Mouse (Mus musculus) limb, embryonic 12.5 days (tissue): Measurements from ENCODE around the gene Gm30191. TPM values are rescaled to one million over a fixed set of nuclear protein-coding genes. Genes with fewer than 3 reads are reported as not detected.
"Not testable (repeated sequence)": the region's sequence is repeated elsewhere in the genome, so short reads cannot be mapped to it uniquely, and the experiment has no call there.

Experiments used
- ATAC-seq: fragments of 200-750 bp; cut with Nextera tagmentation; 2 replicates; pipeline ENCODE4 v1.8.0; 2017; ENCODE audit warnings: low read depth, moderate TSS enrichment; ENCODE audit not compliant: insufficient number of reproducible peaks, insufficient read depth, low FRiP score, low TSS enrichment
- H3K27ac ChIP-seq: fragments of 300-500 bp; sonication (generic); 2 replicates; pipeline ENCODE4 v1.5.1; 2016; ENCODE audit warnings: mild to moderate bottlenecking, moderate library complexity
- H3K27me3 ChIP-seq: fragments of 300-500 bp; sonication (generic); 2 replicates; pipeline ENCODE4 v1.6.1; 2016; ENCODE audit warnings: mild to moderate bottlenecking, moderate library complexity
- H3K36me3 ChIP-seq: fragments of 300-500 bp; sonication (generic); 2 replicates; pipeline ENCODE4 v1.6.1; 2016; ENCODE audit warnings: mild to moderate bottlenecking, moderate library complexity
- H3K4me1 ChIP-seq: fragments of 300-500 bp; sonication (generic); replicated peaks from 2 replicates; pipeline ENCODE4 v1.6.1; 2016
- H3K4me2 ChIP-seq: fragments of 300-500 bp; sonication (generic); 2 replicates; pipeline ENCODE4 v1.6.1; 2016; ENCODE audit warnings: mild to moderate bottlenecking, moderate library complexity
- H3K4me3 ChIP-seq: fragments of 300-500 bp; sonication (generic); replicated peaks from 2 replicates; pipeline ENCODE4 v1.5.1; 2016; ENCODE audit warnings: mild to moderate bottlenecking
- H3K9ac ChIP-seq: fragments of 300-500 bp; sonication (generic); replicated peaks from 2 replicates; pipeline ENCODE4 v1.6.1; 2016; ENCODE audit warnings: mild to moderate bottlenecking, moderate library complexity
- H3K9me3 ChIP-seq: fragments of 300-500 bp; sonication (generic); 2 replicates; pipeline ENCODE4 v1.6.1; 2016; ENCODE audit warnings: mild to moderate bottlenecking, moderate library complexity
- WGBS: fragments of 180-500 bp; shearing (Covaris S2); methylation state at CpG from one replicate; pipeline ENCODE4 v1.1.7; 2016; 5-methylcytosine and 5-hydroxymethylcytosine counted together
- polyA plus RNA-seq: library from polyadenylated mRNA; unstranded; fragments of >200 nt; fragmentation: Nextera tagmentation; extraction: Ambion mirVana; gene quantifications from 2 replicates; pipeline ENCODE4 v1.2.1, GENCODE M21; 2016

The Gm30191 gene
- polyA plus RNA-seq, 1 experiment from 2014 or later, result not detected

DNA sequence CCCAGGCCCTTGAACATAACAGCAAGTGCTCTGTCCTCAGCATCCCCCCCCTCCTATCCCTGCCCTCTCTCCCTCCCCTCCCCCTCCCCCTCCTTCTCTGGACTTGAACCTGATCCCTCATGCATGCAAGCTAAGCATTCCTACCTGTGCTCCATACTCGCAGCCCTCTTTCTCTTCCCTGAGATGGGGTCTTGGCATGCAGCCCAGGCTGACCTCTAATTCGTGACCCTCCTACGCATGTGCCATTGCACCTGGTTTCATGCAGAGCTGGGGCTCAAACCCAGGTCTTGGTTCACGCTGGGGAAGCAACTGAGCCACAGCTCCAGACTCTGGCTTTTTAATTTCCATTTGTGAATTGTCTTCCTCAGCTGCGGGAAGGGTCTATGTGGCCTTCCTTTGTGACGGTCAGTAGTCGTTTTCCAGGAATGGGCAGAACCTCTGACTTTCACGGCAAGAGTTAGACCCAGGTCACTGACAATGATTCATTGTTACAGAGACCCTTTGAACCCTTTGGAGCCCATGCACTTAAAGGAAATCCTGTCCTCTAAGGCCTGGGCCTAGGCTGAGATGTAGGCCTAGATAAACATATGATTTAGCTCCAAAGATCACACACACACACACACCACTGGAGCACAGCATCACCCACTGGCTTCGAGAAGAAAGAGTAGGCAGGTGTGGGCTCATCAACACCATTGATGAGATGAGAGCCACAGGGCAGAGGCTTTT is 19.3 kb downstream of the Gm30191 start:
- no peaks in the 10 kb centered on the region for H3K4me1 ChIP-seq
- no peak for ATAC-seq
- H3K9me3 ChIP-seq, result no peaks in the 10 kb centered on the region
- 66% methylated on average over 9 of the region's 9 CpGs for WGBS
- no peak overlapping the region for H3K4me2 ChIP-seq
- H3K27me3 ChIP-seq, result no peaks in the 10 kb centered on the region
- no peak overlapping the region for H3K27ac ChIP-seq
- no peak overlapping the region for H3K9ac ChIP-seq
- no peak overlapping the region for H3K4me3 ChIP-seq
- H3K36me3 ChIP-seq, result no peaks in the 10 kb centered on the region

DNA sequence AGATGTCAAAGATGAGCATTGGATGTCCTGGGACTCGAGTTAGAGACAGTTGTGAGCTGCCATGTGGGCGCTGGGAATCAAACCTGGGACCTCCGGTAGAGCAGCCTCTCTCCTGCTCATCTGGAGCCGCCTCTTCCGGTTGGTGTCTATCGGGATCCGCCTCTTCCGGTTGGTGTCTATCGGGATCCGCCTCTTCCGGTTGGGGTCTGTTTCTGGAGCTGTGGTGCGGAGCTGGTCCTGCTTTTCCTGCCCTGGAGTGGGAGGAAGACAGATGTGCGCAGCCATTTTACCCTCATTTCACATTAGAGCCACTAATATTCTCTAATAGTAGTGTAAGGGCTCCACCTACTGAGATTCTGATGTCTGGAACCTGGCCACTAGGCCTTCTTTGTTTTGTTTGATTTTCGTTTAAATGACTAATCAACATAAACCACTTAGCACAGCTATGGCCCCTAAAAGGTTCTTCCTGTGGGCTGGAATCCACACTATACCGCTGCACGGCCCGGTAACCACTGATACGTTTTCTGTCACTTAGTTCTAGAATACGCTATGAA is 21.4 kb downstream of the Gm30191 start:
- Histone ChIP-seq H3K27me3 (no peaks in the 10 kb centered on the region), H3K4me1 (peaks cover 7% of the 10 kb centered on the region; the same call in 1 of the 2 replicates), H3K4me2 (no peak overlapping the region), H3K4me3 (no peak overlapping the region), H3K9ac (no peak overlapping the region), H3K36me3 (no peaks in the 10 kb centered on the region), H3K9me3 (no peaks in the 10 kb centered on the region), H3K27ac (no peak overlapping the region)
- ATAC-seq, result no peak
- 86% methylated on average over 19 of the region's 19 CpGs for WGBS

DNA sequence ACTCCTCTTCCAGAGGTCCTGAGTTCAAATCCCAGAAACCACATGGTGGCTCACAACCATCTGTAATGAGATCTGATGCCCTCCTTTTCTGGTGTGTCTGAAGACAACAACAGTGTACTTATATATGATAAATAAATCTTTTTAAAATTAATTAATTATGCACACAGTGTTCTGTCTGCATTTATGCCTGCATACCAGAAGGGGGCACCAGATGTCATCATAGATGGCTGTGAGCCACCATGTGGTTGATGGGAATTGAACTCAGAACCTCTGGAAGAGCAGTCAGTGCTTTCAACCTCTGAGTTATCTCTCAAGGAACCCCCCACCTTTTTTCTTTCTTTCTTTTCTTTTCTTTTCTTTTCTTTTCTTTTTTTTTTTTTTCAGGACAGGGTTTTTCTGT is 22.9 kb downstream of the Gm30191 start:
- ATAC-seq, H3K27me3 ChIP-seq, H3K4me1 ChIP-seq, H3K4me2 ChIP-seq, H3K9me3 ChIP-seq, H3K27ac ChIP-seq, H3K36me3 ChIP-seq, H3K9ac ChIP-seq, H3K4me3 ChIP-seq: not testable (repeated sequence)

DNA sequence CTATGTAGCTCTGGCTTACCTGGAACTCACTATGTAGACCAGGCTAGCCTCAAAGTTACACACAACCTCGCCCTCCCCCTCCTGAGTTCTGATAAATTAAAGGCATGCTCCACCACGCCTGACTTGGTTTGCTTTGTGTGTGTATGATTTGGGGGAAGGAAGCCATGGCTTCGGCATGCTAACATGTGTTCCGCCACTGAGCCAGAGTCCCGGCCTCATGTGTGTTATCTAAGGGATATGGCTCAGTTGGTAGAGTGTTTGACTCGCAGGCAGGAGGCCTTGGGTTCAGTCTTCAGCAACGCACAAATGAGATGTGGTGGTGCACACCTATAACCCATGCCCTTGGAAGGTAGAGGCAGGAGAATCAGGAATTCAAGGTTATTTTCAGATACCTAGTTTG is 25.2 kb downstream of the Gm30191 start:
- Histone ChIP-seq H3K9ac (no peak overlapping the region), H3K9me3 (no peaks in the 10 kb centered on the region), H3K4me2 (no peak overlapping the region), H3K27ac (no peak overlapping the region), H3K4me3 (no peak overlapping the region), H3K36me3 (peaks cover 12% of the 10 kb centered on the region), H3K27me3 (no peaks in the 10 kb centered on the region), H3K4me1 (peaks cover 7% of the 10 kb centered on the region; the same call in 1 of the 2 replicates)
- no peak for ATAC-seq
- 84% methylated on average over 7 of the region's 7 CpGs for WGBS

DNA sequence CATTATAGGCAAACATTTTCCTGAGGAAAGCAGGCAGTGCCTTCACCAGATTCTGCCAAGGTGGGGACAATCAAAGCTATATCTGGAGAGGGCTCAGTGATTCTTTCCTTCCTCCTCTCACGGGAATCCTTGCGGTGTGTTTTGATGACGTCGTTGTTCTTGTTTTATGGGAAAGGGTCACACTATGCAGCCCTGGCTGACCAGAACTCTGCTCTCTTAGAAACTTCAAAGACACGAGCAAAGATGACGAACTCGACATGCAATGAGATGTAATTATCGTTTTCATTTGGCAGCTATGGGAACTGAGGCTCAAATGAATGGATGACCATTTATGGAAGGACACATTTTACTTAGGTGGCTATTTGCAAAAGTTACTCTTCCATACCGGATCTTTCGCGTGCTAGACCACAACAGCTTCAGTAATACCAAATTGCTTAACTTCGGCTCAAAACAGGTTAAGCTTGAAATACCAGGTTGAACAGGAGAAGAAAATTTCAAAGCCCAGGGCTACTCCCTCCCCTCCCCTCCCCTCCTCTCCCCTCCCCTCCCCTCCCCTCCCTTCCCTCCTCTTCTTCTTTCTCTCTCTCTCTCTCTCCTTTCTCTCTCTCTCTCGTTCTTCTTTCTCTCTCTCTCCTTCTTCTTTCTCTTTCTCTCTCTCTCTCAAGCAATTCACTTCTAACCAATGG is 26.1 kb downstream of the Gm30191 start:
- Histone ChIP-seq H3K4me3 (peak overlapping the region; percentile 16), H3K36me3 (peaks cover 21% of the 10 kb centered on the region), H3K4me1 (peaks cover 7% of the 10 kb centered on the region; the same call in 1 of the 2 replicates), H3K9ac (no peak overlapping the region), H3K4me2 (peak overlapping the region; percentile 42), H3K27me3 (no peaks in the 10 kb centered on the region), H3K27ac (no peak overlapping the region; the same call in 1 of the 2 replicates), H3K9me3 (no peaks in the 10 kb centered on the region)
- WGBS, result 21% methylated on average over 12 of the region's 13 CpGs
- no peak for ATAC-seq

DNA sequence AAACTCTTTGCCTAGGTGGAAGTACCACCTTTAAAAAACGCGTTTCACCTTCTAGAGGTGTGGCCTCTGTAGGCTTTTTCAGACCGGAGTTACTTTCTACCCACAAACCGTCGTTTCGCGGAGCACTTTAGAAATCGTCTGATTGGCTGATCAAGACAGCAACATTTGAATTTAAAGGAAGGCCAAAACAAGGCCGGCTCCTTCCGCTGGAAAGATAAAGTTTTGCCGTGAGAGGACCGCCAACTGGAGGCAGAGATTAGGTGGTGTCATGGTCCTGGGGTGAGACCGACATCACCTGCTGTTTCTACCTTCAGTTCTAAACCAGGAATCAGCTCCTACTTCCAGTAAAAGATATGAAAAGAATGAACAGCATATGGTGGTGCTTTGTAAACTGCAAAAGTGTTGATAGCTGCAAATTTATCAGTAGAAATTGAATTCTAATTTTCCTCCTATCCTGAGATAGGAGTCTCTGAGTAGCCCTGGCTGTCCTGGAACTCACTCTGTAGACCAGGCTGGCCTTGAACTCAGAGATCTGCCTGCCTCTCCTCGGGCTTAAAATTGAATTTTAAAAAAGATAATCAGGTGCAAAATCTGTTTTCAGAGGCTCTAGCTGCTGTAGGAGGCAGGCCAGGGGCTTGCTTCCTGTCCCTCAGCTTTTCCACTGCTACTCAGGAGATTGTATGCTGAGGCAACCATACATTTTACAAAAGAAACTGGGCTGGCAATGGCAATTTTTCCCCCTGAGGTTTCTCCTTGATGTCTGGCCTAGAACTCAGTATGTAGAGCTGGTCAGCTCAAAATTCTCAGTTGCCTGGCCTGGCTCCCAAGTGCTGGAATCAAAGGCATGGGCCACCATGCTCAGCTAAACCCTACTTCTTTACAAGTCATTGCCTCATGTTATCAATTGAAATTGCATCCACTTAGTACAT is 26.9 kb downstream of the Gm30191 start:
- H3K27ac ChIP-seq, result no peak overlapping the region
- 4% methylated on average over 14 of the region's 14 CpGs for WGBS
- no peak overlapping the region; the same call in 1 of the 2 replicates for H3K9ac ChIP-seq
- peaks cover 7% of the 10 kb centered on the region; the same call in 1 of the 2 replicates for H3K4me1 ChIP-seq
- no peaks in the 10 kb centered on the region for H3K27me3 ChIP-seq
- no peak for ATAC-seq
- peaks cover 29% of the 10 kb centered on the region for H3K36me3 ChIP-seq
- peak overlapping the region; percentile 16 for H3K4me3 ChIP-seq
- H3K9me3 ChIP-seq, result no peaks in the 10 kb centered on the region
- H3K4me2 ChIP-seq, result peak overlapping the region; percentile 42

DNA sequence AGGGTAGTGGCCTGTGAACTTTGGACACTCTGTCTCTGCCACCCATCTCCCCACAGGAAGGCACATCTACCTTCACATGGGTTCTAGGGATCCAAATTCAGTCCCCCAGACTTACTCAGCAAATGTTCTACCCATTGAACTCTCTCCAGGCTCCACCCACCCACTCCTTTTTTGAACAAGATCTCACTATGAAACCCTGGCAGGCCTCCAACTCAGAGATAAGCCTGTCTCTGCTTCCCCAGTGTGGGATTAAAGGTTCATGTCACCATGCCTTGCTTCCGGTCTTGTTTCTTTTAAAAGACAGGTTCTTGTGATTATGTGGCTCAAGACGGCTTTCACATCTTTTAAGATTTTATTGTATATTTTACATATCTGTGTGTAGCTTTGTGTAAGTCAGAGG is 38.2 kb downstream of the Gm30191 start:
- H3K9me3 ChIP-seq, result no peaks in the 10 kb centered on the region
- ATAC-seq, result no peak
- H3K9ac ChIP-seq, result no peak overlapping the region
- H3K4me3 ChIP-seq, result no peak overlapping the region
- H3K4me2 ChIP-seq, result no peak overlapping the region
- no peak overlapping the region for H3K27ac ChIP-seq
- peaks cover 50% of the 10 kb centered on the region for H3K36me3 ChIP-seq
- H3K27me3 ChIP-seq, result no peaks in the 10 kb centered on the region
- 93% methylated on average over 2 of the region's 2 CpGs for WGBS
- peaks cover 22% of the 10 kb centered on the region for H3K4me1 ChIP-seq

DNA sequence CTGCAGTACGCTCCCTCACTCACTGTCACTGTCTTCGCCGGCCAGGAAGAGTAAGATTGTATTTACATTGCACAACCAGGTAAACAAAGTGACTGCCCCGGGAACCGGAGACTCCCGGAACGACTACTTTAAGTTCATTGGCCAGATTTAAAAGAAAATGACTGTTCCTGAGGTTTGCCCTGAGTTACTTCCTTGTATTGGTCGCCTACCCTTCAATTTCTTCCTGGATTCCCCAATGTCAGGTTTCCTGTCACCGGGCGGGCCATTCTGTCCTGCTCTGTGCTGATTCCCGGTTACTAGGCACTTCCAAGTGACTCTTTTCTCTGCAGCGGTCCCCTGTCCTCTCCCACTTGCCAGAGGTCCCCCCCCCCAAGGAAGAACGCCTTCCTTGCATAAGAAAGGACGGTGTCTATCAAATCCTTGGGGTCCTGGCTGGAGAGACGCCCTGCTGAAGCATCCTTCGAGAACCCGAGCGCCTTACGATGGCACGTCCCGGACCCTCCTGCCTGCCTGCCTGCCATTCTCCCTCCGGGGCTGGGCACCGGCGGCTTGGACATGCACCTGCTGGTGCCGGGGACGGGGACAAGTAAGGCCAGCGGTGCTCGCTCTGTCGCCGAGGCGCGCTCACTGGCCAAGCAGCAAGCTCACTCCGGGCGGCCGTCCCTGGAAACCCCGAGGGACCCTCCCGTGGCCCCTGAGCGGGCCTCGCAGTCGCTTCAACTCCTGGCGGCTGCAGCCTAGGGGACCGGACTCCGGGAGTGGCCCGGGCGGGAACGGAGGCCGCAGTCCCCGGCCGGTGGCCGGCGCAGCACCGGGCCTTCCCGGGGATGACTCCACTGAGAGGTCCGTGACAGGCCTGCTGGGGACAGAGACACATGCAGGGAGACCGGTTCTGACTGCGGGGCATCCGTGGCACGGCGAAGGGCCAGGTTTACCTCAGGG is 39.8 kb downstream of the Gm30191 start:
- Histone ChIP-seq H3K4me2 (peak overlapping the region; percentile 98), H3K9ac (peak overlapping the region; percentile 98), H3K36me3 (peaks cover 35% of the 10 kb centered on the region), H3K4me1 (peaks cover 22% of the 10 kb centered on the region), H3K4me3 (peak overlapping the region; percentile 98), H3K27ac (peak overlapping the region; percentile 72), H3K27me3 (no peaks in the 10 kb centered on the region), H3K9me3 (no peaks in the 10 kb centered on the region)
- peak; percentile 4; the same call in 1 of the 2 replicates for ATAC-seq
- 4% methylated on average over 59 of the region's 59 CpGs for WGBS

DNA sequence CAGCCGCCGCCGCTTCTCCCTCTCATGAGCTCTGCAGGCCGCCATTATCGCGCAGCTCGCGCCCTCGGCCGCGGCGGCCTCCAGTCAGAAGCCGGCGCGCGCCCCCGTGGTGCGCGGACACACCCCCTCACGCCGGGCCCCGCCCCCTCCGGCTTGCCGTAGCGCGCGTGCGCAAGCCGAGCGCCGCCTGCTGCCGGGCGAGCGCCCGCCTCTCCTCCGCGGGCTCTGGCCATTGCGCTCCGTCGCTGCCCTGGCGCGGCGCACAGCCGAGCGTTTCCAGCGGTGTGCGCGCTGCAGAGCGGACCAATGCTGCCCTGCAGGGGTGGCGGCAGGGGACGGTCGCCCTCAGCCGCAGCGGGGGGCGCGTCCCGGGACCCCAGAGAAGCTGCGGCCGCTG is 40.4 kb downstream of the Gm30191 start:
- Histone ChIP-seq H3K36me3 (peaks cover 29% of the 10 kb centered on the region), H3K27me3 (no peaks in the 10 kb centered on the region), H3K4me1 (peaks cover 22% of the 10 kb centered on the region), H3K4me3 (peak overlapping the region; percentile 98), H3K9ac (peak overlapping the region; percentile 98), H3K27ac (peak overlapping the region; percentile 100), H3K4me2 (peak overlapping the region; percentile 98), H3K9me3 (no peaks in the 10 kb centered on the region)
- ATAC-seq, result peak; percentile 95
- WGBS, result 0% methylated on average over 46 of the region's 59 CpGs

DNA sequence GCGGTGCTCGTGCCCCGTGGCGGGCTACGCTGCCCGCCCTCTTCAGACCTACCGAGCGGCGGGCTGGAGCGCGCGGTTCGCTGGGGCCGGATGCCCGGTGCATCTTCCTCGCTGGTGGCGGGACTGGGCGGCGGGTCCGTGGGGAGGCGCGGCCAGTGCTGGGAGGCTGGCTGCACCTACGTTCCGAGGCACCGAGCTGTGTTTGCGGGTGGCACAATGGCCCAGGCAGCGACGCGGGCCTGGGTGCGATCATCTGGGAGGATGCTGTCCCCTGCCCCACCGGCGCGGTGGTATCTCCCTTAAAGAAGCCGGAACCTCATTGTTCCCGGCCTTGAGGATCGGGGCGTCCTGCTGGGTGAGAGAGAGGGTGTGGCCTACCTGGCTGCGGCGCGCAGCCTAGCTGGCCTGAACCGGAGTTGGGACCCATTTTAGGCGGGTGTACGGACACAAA is 40.9 kb downstream of the Gm30191 start, which contains the start of gene Pdik1l:
Pdik1l (minus strand) TSS at position 321 of the 451 bp plus-strand sequence.
- Histone ChIP-seq H3K9me3 (no peaks in the 10 kb centered on the region), H3K27ac (peak within 1 kb of the TSS; percentile 100), H3K4me1 (peaks cover 22% of the 10 kb centered on the region), H3K27me3 (0 out of 2 replicates have a peak, but pooled peaks cover 3% of the 10 kb centered on the region), H3K9ac (peak within 1 kb of the TSS; percentile 98), H3K36me3 (peaks cover 25% of the 10 kb centered on the region), H3K4me3 (peak within 1 kb of the TSS; percentile 98), H3K4me2 (peak within 1 kb of the TSS; percentile 98)
- WGBS, result under 1% methylated on average over 36 of the region's 43 CpGs
- peak; percentile 69 for ATAC-seq
